Mouse (Mus musculus) layer of hippocampus, adult 11-12 months (tissue): ENCODE data around the gene Tmem136.

Experiments
- DNase-seq: peaks from one replicate; pipeline ENCODE4 v3.0.0; 2022; ENCODE audit warnings: low spot score

Gene Tmem136

GRCm38 (mm10) chr9:43074611-43075010, 41.8 kb downstream of the Tmem136 start:
- no peak for DNase-seq

- DNase-seq: no peak
Observed at GRCm38 (mm10) chr9:43071741-43072140, 44.6 kb downstream of the Tmem136 start.

GRCm38 (mm10) chr9:43071176-43071575, 45.2 kb downstream of the Tmem136 start:
- no peak for DNase-seq

- no peak for DNase-seq
Observed at GRCm38 (mm10) chr9:43070566-43070965, 45.8 kb downstream of the Tmem136 start.

- DNase-seq: no peak
Observed at GRCm38 (mm10) chr9:43070153-43070552, 46.2 kb downstream of the Tmem136 start.

GRCm38 (mm10) chr9:43067896-43068295, 48.5 kb downstream of the Tmem136 start:
- no peak for DNase-seq

- DNase-seq: no peak
Observed at GRCm38 (mm10) chr9:43065231-43065630, 51.1 kb downstream of the Tmem136 start.

GRCm38 (mm10) chr9:43061545-43061944, 54.8 kb downstream of the Tmem136 start:
- peak; percentile 12 for DNase-seq
